Mouse (Mus musculus) thymus, adult 18-20 months (tissue): ENCODE measurements around the gene Eya3.
"Not testable (repeated sequence)": the region's sequence is repeated elsewhere in the genome, so short reads cannot be mapped to it uniquely, and the experiment has no call there.

Source experiments
- DNase-seq, 2 experiments: peaks; one replicate each; pipeline ENCODE4 v3.0.0; 2022; ENCODE audit warnings: mixed read lengths in 2 of 2

Eya3 gene

GRCm38 (mm10) chr4:132638461-132639190, at the start of gene Eya3:
Gene Eya3, plus strand, starts transcription at chr4:132638987.
- DNase-seq, result peak; percentile 89 to 93

DNA sequence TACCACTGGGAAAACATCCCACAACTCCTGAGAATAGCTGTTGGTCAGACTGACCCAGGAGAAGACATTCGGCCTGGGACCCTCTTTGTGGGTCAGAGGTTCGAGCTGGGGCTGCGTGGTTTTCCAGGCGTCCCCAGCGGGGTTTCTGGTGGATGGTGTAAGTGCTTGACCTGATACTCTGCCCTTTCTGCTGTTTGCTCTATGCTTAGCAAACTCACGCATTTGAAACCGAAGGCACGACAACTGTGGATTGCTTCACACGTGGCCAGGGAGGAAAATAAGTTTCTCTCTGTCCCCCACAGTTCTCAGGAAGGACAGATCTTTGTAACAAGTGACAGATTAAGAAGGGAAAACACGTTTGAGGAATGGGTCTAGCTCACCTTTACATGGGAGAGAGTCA, 48.1 kb upstream of the Eya3 start:
- no peak for DNase-seq

DNA sequence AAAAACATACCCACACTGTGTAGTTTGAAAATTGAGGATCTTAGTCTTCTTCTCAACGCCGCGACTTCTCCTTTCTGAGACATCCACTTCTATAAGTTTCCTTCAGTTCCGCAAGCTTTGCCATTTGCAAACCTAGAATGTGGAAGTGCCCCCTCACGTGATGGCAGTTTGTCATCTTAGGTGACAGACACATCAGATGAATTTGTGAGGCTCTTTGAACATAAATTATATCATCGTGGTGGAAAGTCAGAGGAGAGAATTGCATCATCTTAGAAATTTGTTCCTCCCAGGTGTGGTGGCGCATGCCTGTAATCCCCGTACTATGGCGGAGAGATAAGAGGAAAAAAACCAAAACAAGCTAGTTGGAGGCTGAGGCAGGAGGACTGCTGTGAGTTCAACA, 45.8 kb upstream of the Eya3 start:
- no peak for DNase-seq

GRCm38 (mm10) chr4:132594191-132594590, 44.6 kb upstream of the Eya3 start:
- DNase-seq, result no peak

DNA sequence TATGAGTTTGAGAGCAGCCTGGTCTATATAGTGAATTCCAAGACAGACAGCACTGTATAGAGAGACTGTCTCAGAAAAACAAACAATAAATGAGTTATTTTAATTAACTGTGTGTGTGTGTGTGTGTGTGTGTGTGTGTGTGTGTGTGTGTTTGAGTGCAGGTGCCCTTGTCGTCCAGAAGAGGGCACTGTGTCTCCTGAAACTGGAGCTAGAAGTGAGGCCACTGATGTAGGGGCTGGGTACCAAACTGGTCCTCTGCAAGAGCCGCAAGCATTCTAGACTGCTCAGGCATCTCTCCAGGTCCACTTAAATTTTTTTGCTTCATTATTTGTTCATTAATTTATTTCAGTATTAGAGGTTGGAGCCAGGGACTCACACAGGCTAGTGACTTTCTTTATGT, 39.9 kb upstream of the Eya3 start:
- no peak for DNase-seq

DNA sequence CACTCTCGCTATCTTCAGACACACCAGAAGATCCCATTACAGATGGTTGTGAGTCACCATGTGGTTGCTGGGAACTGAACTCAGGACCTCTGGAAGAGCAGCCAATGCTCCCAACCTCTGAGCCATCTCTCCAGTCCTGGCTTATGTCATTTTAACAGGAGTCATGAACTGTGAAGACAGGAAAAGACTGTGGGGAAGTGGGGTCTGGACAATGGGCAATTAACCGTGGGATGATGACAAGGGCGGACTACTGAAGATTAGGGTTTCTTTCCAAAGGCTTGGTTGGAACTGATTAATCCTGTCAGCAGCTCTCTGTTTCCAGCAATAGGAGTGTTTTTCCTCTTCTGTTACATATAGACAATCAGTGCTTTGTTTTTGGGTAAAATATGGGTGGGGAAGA, 39.0 kb upstream of the Eya3 start:
- DNase-seq, result no peak

DNA sequence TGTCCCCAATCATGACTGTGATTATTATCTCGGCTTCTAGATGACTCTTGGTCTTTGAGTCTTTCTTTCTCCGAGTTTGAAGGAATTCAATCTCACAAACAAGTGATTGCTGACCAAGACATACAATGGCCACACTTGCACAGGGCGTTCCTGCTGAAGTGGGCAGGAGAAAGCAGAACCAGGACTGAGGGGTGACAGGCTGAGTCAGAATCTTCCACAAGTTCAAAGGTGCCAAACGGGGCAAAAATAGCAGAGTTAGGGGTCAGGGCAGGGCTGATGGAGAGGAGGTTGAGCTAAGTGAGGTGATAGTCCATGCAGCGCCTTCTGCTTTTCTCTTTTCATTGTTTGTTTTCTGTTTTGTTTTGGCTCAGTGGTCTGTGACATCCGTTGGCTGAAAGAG, 38.3 kb upstream of the Eya3 start:
- no peak for DNase-seq

DNA sequence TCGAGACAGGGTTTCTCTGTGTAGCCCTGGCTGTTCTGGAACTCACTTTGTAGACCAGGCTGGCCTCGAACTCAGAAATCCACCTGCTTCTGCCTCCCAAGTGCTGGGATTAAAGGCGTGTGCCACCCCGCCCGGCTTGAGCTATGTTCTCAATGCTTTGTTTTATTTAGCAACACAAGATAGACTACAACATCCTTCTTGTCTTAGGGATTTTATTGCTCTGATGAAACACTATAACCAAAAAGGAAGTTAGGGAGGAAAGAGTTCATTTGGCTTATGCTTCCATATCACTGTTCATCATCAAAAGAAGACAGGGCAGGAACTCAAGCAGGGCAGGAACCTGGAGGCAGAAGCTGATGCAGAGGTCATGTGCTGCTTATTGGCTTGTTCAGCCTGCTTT, 37.5 kb upstream of the Eya3 start:
- DNase-seq, result not testable (repeated sequence)

DNA sequence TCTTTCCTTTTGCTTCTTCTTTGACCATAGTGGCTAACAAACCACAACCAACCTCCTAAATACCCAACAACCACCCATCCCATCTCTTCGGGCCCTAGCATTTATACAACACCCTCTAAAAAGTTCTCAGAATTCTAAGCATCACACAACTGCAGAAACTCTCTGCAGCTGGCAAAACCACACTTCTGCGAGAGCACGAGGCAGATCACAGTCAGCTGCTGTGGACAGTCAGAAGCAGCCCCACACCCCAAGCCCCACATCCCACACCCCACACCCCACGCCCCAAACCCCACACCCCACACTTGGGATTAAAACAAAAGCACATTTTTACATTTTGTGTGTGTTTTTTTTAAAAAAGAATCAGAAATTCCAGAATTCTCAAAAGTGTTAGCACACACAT, 35.3 kb upstream of the Eya3 start:
- no peak for DNase-seq

DNA sequence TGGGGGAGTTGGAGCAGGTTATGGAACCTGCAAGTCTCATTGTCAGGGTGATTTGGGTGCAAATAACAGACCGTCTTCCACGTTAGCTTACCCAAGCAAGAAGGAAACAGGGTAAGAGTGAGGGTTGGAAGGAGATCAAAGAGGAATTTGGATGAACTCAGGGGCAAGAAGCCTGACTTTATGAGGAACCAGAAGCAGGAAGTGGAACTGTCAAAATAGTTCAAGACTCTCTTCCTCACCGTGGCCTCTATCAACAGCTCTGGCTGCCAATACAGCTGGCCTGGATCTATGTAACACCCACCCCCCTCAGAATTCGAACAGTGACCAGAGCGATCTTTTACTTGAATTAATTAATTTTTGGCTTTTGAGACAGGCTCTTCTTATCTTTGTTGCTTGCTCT, 33.0 kb upstream of the Eya3 start:
- no peak for DNase-seq

- no peak for DNase-seq
Observed at GRCm38 (mm10) chr4:132608147-132608546, 30.6 kb upstream of the Eya3 start.

DNA sequence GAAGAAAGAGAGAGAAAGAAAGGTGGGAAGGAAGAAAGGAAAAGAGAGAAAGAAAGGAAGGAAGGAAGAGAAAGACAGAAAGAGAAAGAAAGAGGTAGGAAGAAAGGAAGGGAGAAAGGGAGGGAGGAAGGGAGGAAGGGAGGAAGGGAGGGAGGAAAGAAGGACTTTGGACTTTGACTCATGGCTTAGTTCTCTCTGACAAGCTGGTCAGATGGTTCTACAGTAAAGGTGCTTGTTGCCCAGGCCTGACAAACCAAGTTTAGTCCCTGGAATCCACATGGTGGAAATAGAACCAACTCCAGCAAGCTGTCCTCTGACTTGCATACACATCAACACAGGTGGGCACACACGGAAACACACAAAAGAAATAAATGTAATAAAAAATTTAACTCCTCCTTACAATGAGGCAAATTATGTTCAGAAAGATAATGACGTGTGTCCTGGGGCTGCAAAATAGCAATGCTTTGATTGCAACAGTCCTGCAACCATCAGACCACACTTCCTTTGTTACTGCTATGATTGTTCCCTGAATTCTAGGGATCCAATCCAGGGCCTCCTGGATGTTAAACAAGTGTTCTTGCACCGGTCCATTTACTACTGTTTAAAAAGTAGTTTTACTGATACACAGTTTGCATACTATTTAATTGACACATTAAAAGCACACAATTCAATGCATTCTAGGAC, 28.3 kb upstream of the Eya3 start:
- no peak for DNase-seq

- DNase-seq, result no peak
Observed at GRCm38 (mm10) chr4:132611320-132611719, 27.5 kb upstream of the Eya3 start.

DNA sequence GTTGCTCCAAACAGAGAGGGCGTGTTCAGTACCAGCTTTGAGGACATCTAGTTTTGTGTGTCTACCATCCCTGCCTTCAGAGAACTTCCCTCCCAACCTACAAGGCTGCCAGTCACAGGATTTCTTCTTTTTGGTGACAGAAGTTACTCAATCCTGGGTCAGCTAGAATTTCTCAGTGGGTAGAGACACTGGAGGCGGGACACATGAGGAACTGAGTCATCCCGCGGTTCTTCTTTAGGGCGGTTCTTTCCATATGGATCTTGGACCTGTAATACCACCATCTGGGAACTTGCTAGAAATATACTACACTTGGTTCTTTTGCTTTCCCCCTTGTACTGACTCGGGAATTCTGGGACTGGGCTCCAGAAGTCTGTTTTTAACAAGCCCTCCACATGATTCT, 20.9 kb upstream of the Eya3 start:
- DNase-seq, result no peak

DNA sequence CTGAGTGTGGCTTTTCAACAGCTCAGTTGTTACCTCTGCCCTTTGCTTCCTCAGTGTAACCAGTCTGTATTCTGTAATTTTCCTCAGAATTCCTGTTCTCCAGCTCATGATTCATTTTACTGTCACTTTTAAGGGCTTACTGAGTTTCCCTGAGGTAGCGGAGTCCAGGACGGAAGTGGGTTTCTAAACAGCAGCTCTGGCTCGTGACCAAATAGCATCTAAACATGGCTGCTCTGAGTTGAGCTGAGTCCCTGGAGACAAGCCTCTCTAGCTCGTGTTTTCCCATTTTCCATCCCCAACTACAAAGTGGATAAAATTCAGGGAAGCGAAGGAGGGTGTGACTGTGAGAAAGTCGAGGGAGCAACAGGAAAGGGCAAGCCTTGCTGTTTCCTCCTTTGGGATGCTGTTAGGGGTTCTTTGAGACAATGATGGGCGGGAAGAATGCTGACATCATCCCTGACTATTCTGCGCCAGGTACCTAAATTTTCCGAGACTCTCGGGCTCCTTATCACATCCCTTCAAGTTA, 19.9 kb upstream of the Eya3 start:
- no peak for DNase-seq

- no peak for DNase-seq
Observed at GRCm38 (mm10) chr4:132620134-132620533, 18.7 kb upstream of the Eya3 start.

GRCm38 (mm10) chr4:132621287-132622068, 17.3 kb upstream of the Eya3 start:
- DNase-seq, result no peak

DNA sequence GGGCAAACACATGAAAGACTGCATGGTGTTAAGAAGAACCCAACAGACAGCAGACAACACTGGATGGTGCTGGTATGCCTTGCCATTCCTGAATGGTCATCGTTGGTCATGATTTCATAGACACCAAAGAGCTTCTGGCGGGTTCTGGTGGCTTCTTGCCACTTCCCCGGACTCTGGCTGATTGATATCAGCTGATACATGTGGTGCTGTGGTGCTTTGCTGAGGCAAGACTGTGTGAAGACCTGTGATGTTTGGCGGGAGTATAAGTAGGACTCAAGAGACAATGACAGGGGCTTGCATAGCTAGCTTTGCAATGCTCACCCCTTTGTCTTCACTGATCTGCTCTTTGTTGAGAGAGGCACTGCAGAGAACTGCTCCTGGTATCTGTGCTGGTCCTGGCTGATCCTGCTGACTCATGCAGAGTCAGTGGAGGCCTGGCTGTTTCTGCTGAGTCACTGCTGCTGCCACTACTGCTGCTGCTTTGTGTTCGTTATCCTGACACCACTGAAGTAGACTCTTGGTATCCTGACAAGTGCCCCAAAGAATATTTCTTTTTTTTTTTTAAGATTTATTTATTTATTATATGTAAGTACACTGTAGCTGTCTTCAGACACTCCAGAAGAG, 14.6 kb upstream of the Eya3 start:
- DNase-seq, result no peak

DNA sequence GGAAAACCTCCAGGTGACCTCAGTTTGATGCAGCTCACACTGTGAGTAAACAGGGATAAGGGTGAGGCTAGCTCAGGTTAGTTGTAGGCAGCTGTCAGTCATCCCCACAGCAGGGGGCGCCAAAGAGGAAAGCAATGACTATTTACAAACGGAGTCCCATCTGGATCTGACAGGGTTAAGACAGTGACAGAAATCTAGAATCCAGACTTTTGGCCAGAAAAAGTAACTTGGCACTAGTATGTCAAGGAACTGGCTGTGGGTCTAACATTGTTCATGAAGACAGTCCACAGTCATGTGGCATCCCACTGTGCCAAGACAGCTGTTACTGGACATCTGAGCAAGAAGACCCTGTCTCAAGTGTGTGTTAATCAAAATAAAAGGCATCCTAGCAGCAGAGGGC, 10.0 kb upstream of the Eya3 start:
- no peak for DNase-seq

DNA sequence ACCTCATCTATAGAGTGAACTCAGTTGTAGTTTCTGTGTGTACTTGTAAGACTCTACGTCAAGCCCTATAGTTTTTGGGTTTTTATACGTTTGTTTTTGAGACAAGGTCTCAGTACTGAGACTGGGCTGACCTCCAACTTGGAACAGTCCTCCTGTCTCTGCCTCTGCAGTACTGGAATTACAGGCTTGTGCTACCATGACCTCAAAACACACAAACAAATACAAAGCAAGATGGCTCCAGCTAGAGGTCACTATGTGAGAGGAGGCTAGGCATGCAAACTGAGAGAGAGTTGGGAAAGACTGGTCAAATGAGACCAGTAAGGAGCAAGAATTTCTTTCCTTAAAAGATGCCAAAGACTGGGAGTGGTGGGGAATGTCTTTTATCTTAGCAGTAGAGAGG, 2.8 kb upstream of the Eya3 start:
- no peak for DNase-seq

GRCm38 (mm10) chr4:132636554-132636953, 2.2 kb upstream of the Eya3 start:
- DNase-seq, result no peak

- peak in 1 of 2 experiments; percentile 48 for DNase-seq
Observed at GRCm38 (mm10) chr4:132639191-132639713, 465 bp downstream of the Eya3 start.

- DNase-seq, result no peak
Observed at GRCm38 (mm10) chr4:132647439-132647838, 8.7 kb downstream of the Eya3 start.
